Mouse (Mus musculus): ENCODE results near the gene Dph5.
"Not testable (repeated sequence)": the region's sequence is repeated elsewhere in the genome, so short reads cannot be mapped to it uniquely, and the experiment has no call there.

The Dph5 gene

DNA sequence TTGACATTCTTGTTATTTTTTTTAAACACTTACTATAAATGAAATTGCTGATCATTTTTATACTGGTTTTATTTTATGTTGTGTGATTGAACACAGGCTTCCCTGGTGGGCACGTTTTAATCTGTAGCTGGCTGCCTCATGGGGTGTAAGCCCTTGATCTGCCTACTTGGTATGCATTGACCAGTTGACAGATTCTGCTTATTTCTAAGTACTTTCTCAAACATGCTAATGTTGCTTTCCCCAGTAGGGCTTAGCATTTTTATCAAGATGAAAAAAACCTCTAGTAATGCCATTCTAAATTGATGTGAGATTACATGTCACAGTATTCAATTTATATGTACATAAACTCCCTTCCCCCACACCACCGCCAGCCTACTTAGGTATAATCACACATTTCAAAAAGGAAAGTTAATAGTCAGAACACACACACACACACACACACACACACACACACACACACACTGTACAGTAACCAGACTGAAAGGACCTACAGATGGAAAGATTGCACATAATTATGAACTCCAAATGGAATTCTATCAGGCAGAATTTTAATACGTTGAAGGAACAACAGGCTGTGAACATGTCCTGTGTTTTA lies 10.8 kb downstream of the Dph5 start:
- DNase-seq, result no peak

DNA sequence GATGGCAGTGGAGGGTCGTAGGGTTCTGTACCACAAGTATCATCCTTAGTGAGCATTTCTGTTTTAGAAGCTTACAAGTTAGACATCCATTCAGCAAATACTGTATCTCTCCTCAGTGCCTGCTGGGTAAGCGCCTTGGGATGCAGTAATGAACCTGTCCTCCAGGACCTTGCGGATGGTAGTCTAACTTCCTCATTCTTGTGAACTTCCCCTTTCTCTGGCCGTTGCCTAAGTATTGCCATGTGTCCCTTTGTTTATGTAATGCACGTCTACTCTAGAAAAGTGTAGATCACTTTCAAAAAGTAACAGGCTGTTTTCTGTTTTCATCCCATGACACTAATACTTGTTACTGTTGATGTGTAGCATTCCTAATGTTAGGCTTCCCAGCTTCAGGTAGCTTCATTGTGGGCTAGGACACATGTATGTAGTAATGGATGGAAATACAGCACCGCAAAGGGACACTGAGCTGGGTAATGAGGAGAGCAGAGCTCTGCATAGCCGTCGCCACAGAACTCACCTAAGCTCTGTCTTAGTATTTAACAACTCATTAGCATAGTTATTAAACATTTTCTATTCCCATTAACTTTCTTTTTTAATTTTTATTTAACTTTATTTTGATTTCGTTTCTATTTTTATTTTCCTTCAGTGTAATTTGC lies 14.8 kb downstream of the Dph5 start:
- DNase-seq, result no peak

DNA sequence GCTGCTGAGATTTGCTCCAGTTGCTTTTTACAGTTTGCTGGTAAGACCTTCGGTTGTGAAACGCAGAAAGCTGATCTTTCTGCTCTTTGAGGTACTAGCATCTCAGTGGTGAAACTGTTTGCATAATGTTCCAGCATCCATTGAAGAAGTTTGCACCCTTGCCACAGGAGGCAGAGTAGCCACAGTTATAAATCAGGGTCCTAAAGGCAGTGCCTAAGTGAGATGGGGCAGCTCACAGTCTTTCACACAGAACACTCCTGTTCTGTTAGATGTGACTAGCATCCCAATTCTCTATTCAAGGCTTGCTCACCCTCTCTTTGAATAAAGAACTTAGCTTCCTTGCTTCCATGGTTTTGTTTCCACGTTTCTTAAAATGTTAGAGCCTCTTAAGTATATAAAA lies 17.4 kb downstream of the Dph5 start:
- no peak for DNase-seq

DNA sequence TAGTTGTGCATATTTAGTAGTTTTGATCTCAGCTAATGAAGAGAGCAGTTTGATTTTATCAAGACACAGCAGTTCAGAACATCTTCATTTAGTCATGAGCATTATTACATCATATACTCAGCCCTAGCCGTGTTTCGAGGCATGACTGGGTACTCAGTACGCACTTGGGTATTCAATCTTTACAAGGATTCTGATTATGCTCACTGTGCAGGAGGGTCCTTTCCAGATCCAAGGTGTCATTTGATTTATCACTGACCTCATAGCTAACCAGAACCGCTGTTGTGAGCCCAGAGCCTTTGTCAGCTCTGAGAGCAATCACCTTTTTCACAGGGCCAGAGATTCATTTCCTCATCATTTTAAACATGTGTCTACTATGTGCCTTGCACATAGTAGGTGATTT lies 17.9 kb downstream of the Dph5 start:
- no peak for DNase-seq

DNA sequence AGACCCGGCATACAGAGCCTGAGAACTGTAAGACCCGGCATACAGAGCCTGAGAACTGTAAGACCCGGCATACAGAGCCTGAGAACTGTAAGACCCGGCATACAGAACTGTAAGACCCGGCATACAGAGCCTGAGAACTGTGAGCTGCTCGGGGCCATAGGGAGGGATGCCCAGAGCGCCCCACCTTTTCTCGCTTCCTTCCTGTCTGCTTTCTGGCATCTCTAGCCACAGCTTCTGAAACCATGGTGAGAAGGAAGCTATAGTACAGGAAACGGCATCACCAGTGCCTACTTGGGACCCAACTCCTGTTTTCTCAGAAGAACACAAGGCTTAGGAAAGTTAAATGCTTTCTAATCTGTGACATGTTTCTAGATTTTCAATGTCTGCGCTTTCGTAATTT lies 19.8 kb downstream of the Dph5 start:
- DNase-seq, result not testable (repeated sequence)

DNA sequence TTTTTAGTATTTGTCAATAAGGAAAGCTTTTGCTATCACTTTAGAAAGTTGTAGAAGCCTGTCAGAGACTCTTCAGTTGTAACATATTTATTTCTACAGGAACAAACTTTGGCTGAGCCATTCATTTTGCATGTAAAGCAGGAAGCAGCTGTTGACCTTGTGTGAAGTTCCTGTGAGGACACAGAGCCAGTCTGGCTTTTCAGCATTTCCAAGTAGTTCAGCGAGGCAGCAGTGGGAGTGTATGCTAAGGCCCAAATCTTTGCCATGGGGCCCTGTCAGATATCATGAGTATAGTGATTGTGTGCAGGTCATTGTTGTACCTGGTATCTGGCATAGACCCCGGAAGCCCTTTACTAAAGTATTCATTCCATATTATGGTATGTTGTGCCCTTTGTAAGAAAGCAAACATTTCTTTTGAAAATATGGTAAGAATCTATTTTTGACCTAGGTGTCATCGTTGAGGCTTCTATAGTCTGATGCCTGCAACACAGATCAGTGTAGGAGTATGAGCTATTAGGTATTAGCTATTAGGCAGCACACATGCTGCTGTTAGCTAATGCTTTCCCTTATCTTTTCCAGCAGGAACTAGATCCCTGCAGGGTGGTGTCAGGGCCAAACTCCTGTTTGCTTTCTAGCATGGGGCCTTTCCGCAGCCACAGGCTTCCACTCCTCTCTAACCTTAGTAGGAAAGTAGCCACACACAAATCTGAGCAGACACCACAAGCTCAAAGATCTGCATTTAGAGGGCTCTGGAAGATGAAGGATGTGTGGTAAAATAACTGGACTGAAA lies 37.0 kb downstream of the Dph5 start:
- DNase-seq, result no peak

DNA sequence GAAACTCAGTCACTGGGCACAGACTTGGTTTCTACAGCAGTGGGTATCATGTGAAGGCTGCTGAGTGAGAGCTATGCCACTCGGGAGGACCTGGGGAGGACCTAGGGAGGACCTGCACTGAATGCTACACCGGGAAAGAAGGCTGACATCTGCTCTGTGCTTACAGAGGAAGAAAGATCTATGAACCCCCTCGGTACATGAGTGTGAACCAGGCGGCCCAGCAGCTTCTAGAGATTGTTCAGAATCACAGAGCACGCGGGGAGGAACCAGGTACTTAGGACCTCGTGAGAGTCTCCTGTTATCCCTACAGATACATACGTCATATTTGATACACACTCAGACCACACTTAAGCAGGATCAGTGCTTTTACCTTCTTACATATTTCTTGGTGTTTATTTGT lies 38.9 kb downstream of the Dph5 start:
- no peak for DNase-seq

DNA sequence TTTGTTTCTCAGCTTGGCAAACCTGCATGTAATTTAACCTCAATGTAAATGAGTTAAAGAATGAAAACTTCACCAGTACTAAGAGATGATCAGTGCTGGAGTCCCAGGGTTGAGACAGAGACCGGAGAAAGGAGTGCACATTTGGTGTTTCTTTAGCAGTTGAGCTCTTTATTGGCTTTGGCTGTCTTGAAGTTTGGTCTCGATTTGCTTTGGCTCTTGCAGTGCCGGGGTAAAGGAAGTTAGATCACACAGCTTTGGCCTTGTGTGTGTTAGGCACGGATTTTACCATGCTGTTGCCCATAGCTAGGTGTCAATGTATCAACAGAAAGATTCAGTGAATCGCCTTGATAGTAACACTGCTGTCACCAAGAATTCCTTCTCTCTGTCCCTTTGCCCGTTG lies 44.1 kb downstream of the Dph5 start:
- DNase-seq, result no peak

DNA sequence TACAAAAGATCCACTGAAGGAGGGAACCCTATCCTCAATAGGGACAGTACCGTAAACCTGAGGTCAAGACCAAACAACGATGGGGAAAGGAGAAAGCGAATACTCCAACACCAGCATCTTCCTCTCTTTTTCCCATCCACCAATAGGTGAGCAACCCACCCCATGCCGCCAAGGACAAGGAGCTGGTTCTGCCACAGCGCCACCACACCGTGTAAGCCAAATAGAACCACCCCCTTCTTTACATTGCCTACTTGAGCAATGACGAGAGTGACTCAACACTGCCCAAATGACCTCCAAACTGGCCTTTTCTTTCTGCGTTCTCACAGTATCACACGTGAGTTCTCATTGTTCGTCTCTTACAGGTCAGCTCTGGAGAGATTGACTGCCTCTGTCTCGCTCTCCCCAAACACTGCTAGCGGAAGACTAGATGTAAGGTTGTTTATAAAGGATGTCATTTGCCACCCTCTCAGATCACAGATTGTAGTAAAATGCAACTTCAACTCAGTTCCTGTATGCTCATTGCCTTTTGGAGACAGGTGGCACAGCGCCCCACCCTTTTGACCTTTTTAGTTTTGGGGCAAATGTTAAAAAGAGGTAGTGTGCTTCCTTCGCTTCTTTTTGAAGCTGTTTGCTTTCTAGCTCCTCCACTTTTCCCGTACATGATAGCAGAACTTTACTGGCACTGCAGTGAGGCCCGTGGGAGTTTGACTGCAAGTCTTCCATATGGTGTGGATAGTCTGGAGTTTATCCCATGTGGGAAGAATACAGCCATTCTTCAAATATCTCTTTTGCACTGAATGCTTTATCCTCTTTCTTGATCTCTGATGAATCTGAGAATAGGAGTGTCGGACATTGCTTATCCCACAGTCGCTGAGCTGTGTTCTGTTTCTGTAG lies 45.9 kb downstream of the Dph5 start:
- DNase-seq, result peak in 1 of 2 experiments; percentile 14

DNA sequence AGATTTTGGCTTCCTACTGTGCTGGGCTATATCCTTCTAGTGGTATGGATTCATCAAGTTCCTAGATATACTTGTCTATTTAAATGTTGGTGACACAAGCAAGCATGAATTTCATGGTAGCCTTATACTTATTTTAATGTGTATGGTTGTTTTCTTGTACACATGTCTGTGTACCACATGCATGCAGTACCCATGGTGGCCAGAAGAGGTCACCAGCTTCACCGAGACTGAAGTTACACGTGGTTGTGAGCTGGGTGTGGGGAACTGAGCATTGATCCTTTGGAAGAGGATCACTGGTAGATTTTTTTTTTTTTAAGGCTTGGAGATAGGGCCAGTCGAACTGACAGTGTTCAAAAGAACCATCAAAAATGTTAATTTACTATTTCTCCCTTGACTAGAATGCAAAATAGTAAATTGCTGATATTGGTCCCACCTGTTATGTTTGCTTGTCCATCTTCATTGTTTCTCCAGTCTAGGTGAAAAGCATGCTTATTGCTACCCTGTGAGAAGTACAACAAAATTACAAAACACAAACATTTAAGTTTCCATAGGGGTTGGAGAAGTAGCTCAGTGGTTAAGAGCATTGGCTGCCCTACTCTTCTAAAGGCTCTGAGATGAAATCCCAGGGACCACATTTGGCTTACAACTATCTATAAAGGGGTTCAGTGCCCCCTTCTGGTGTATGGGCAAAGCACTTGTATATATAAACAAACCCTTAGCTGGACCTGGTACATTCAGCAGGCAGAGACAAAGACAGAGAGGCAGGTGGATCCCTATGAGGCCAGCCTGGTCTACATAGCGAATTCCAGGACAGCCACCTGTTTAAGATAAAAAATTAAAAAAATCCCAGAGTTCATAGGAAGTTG lies 49.3 kb downstream of the Dph5 start:
- DNase-seq, result peak; percentile 37 to 44

DNA sequence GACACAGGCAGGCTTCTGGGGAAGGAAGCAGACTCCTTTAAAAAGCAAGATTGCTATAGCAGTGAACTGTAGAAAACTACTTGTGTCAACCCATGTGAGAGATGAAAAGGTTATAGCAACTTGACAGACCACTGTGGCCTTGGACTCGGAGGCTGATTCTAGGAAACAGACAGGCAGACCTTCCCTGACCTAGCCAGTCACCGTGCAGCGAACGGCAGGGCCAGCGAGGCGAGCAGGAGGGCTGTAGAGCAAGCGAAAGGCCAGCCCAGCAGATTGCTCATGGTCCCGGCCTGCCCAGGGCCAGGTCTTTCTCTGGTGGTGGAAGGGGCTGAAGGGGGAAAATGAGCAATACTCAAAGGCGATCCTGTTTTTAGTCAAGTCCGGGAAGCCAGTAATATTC lies 50.2 kb downstream of the Dph5 start:
- no peak for DNase-seq

DNA sequence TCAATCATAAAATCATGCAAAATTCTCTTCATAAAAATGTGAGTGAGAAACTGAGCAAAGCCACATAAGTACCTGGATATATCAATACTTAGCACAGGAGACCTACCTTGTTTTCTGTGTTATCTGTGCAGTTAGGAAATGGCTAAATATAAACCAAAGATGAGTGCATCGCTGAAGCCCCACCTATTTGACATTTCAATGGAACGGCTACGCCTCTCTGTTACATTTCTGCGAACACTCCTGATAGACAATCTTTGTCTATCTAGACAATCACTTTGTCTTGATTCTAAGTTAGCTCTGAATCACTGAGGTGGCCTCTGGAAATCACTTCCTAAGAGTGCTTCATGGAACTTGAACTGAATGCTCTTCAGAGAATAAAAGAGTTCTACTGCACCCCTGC lies 52.9 kb downstream of the Dph5 start:
- no peak for DNase-seq

DNA sequence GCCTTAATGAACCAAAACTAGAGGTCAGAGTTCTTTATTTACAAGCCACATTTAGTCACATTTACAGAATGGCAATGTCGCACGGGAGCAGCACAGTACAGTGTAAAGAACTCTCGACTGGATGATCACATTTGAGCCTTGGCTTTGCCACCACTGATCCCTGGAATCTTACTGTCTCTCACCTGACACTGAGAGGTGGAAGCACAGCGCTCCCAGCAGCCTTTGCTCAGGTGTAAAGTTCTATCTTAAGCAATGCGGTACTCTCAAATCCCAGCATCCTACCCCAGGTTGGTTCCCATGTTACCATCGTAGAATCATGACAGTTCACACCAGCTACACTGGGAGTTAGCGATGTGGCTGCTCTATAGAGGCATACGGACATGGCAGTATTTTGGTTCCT lies 53.8 kb downstream of the Dph5 start:
- no peak for DNase-seq

DNA sequence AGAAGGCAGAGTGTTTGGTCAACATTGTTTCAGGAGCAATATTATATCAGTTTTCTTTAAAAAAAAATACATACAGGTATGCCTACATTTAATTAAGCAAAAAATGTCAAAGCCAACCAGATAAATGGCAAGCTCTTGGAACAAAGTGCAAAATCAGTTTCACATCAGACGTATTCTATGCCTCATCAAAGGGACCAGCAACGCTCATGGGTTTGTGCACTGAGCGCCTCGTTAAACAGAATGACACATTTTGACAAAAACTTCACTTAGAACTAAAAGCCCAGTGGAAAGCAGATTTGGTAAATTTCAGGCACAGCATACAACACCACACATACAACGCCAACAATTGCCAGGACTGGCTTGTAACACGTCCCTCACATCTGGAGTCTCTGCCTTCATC lies 56.7 kb downstream of the Dph5 start:
- no peak for DNase-seq

DNA sequence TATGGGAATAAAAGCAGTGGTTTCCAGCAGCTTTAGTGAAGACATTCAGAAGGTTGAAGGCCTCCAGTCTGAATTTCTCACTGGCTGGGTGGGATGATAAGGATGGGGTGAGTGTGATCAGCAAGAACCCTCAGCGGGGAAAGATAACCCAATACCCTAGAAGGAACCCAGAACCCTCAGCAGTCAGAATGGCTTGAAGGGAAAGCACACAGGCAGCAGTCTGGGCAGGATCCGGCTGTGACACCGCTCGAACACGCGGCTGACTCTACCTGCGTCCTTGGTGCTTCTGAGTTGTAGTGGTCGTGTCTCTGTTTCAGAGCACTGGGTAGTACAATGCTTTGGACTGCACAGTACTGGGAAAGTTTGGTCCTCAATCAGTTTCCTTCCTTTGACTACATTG lies 58.6 kb downstream of the Dph5 start:
- DNase-seq, result no peak

DNA sequence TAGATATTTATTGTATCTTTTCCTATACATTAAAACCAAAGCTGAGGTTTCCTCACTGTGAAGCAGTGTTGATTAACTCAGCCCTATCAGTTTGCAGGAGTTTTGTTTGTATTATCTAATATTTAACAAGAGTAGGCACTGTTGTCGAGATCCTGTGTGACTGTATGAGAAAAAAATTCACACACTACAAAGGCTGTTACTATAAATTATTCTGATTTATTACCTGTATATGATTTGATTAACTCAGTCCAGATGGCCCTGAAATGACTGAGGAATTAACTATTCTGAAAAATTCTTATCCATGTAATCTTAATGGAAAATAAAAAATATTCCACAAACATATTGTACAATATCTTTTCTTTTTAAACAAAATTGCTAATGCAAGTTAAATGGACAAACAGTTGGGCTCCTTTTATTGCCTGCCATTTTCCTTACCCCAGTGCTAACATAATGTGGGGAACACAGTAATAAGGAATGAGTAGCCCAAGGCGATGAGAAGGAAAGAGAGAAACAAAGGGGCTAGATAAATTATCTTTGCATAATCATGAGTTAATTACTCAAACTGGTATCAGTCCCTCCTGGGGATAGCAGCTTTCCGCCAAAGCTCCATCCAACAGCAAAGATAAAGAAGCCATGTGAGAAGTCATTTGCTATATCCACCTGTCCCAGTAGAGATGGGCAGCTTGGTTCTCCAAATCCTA lies 61.7 kb downstream of the Dph5 start:
- DNase-seq, result no peak

DNA sequence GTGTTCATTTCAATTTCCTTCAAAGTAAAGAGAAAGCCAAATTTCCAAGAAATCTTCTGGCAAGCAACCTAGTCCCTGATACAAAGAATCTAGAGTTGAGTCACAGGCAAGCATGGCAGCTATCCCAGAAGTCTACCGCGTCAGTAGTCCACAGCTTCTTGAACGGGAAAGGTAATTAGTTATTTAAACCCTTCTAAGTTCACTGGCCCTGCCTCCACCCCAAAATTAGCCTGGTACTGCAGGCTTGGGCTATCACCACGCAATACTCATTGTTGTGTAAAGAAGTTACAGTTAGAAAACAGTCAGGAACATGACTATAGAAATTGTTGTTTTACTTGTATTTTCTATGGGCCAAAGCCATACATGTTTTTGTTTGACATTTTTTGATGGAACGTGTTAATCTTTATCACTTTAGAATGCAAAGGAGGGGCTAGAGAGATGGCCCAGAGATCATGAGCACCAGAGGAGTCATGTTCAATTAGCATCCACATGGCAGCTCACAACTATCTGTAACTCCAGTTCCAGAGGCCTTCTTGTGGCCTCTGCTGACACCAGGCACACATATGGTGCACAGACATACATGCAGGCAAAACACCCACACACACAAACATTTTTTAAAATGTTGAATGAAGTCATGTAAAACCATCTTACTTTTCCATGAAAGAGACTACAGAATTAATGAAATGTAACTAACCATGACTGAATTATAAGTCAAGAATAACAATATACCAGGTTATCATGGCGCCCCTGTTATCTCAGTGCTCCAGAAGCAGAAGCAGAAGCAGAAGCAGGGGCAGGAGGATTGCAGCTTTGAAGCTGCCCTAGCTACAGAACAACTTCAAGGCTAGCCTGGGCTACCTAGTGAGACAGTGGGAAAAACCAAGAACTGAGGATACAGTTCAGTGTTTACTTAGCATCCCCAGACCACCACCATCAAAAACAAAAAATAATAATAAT lies 62.6 kb downstream of the Dph5 start:
- DNase-seq, result no peak

DNA sequence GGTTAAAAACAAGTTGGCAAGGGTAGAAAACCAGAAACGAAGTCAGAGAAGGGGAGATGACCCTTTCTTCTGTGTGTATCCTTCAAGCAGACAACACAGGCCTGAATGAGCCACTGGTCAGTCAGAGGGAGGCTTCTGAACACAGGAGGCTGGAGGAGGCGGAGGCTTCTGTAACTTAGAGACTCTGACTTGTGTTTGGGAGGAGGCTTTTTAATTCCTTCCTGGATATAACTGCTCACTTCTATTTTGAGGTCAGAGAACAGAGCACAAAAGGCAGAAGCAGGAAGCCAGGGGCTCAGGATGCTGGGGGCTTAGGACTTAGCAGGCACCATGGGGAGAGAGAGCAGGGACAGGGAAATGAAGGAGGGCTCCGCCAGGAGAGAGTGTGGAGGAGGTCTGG lies 63.6 kb downstream of the Dph5 start:
- no peak for DNase-seq

DNA sequence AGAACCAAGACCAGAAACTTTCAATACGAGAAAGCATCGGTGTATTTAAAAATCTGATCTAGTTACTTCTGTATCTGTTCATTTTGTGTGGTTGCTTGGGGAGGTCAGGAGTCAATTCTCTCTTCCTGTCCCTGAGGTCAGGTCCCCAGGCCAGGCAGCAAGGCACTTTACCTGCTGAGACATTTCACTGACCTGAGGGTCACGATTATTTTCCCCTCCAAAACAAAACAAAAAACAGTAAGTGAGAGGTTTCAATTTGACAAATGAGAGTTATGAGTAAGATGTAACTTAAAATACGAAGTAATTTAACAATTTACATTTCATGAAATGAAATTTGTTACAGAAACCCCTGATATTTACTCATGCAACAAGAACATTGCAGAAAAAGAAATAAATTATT lies 64.7 kb downstream of the Dph5 start:
- no peak for DNase-seq

DNA sequence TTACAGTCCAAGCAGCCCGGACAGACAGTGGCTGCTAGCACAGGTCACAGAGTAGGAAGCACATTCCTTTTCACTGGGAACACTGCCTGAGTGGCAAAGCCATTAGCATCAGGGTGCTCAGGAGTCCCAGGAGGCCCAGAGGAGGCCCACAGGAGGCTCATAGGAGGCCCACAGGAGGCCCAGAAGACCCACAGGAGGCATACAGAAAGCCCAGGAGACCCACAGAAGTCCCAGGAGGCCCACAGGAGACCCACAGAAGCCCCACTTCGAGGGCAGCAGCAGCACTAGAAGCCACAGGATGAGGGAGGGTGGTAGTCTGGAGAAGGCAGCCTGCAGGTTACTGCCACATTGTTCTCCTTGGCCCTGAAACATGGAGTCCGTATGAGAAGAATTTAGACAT lies 65.5 kb downstream of the Dph5 start:
- DNase-seq, result no peak

Data from thymus, adult 18-20 months (tissue).